Mouse (Mus musculus) testis, adult 2 months (tissue): ENCODE measurements around the gene Pim3. TPM values are rescaled to one million over a fixed set of nuclear protein-coding genes. Genes with fewer than 3 reads are reported as not detected.
A peak's percentile ranks its signal among the peaks of the same experiment; 100 is the strongest.

ENCODE experiments used
- H3K27ac ChIP-seq: fragments of 200-500 bp; 2 replicates; pipeline ENCODE4 v1.5.1; 2012; ENCODE audit warnings: low read depth, low read length; ENCODE audit not compliant: control insufficient read depth, insufficient read depth
- H3K27me3 ChIP-seq: fragments of 200-500 bp; 2 replicates; pipeline ENCODE4 v1.6.1; 2012; ENCODE audit warnings: mild to moderate bottlenecking, low read length, moderate library complexity; ENCODE audit not compliant: control insufficient read depth, insufficient read depth
- H3K36me3 ChIP-seq: fragments of 200-500 bp; 2 replicates; pipeline ENCODE4 v1.6.1; 2012; ENCODE audit warnings: mild to moderate bottlenecking, low read length; ENCODE audit not compliant: control insufficient read depth, insufficient read depth
- H3K4me1 ChIP-seq: fragments of 200-500 bp; 2 replicates; pipeline ENCODE4 v1.6.1; 2012; ENCODE audit warnings: low read length; ENCODE audit not compliant: control insufficient read depth, insufficient read depth
- H3K4me3 ChIP-seq: fragments of 200-500 bp; 2 replicates; pipeline ENCODE4 v1.5.1; 2012; ENCODE audit warnings: low read depth, mild to moderate bottlenecking, low read length, moderate library complexity, mixed read lengths; ENCODE audit not compliant: control insufficient read depth
- CTCF ChIP-seq: fragments of 200-500 bp; IDR thresholded peaks from 2 replicates; pipeline ENCODE4 v1.5.1; 2012; ENCODE audit warnings: low read depth, mild to moderate bottlenecking, inconsistent platforms, low read length, moderate library complexity; ENCODE audit not compliant: control insufficient read depth, insufficient read depth, insufficient replicate concordance
- POLR2A ChIP-seq: fragments of 200-500 bp; IDR thresholded peaks from 2 replicates; pipeline ENCODE4 v1.6.1; 2012; ENCODE audit warnings: low read depth, mild to moderate bottlenecking, inconsistent platforms, low read length, moderate library complexity; ENCODE audit not compliant: control insufficient read depth
- polyA plus RNA-seq: library from polyadenylated mRNA; depleted of rRNA; stranded (reverse); fragments of >200 nt; gene quantifications from 2 replicates; pipeline ENCODE4 v1.2.3, GENCODE M21; 2012

Gene Pim3
- polyA plus RNA-seq, 1 experiment = 13.2 TPM

GRCm38 (mm10) chr15:88867368-88868023 lies 5.5 kb downstream of the Pim3 start:
- TF ChIP-seq POLR2A (no peak), CTCF (no peak)
- Histone ChIP-seq H3K36me3 (peaks cover 3% of the 10 kb centered on the region), H3K27ac (peak overlapping the region; percentile 24; the same call in 1 of the 2 replicates), H3K27me3 (no peaks in the 10 kb centered on the region), H3K4me1 (peaks cover 32% of the 10 kb centered on the region), H3K4me3 (no peak overlapping the region)

GRCm38 (mm10) chr15:88868024-88868742 lies 6.2 kb downstream of the Pim3 start:
- no peak for TF ChIP-seq CTCF
- TF ChIP-seq POLR2A = no peak
- H3K4me3 ChIP-seq = peak overlapping the region; percentile 10; the same call in 1 of the 2 replicates
- H3K36me3 ChIP-seq = peaks cover 3% of the 10 kb centered on the region
- H3K4me1 ChIP-seq = peaks cover 32% of the 10 kb centered on the region
- peak overlapping the region; percentile 29; the same call in 1 of the 2 replicates for H3K27ac ChIP-seq
- H3K27me3 ChIP-seq = no peaks in the 10 kb centered on the region

DNA sequence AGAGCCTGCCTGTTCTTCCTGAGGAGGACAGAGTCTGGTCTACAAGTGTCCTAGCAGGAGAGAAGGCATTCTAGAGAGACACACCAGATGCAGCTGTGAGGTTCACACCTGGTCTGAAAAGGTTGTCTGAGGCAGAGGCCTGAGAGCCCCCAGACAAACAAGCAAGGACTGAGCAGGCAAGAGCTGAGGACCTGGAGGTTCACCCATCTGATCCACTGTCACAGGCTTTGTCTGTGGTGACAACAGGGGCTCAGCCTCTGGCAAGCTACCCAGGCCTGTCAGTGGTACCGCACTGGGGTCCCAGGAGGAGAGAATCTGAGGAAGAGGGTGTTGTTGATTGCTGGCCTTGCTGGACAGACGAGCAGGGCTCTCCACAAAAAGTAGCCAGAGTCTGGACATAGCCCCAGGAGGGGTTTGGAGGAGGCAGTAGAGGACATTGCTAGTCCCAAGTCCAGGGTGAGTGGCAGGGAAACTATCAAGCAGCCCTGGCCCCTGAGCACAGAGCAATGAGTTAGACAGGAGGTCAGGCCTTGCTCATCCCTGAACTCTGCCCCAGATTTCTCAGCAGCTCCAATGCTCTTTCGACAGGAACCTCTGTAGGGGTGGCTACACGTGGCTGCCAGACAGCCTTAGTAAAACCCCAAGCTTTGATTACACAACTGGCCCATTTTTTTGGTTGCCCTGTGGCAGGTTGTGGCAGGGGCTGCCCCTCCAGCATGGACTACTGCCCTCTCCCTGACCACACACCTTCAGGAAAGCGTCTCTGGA lies 8.6 kb downstream of the Pim3 start:
- TF ChIP-seq POLR2A = no peak
- TF ChIP-seq CTCF = no peak
- H3K4me3 ChIP-seq = no peak overlapping the region
- no peak overlapping the region; the same call in 1 of the 2 replicates for H3K27ac ChIP-seq
- H3K27me3 ChIP-seq = no peaks in the 10 kb centered on the region
- no peaks in the 10 kb centered on the region for H3K36me3 ChIP-seq
- peaks cover 20% of the 10 kb centered on the region for H3K4me1 ChIP-seq

- TF ChIP-seq CTCF (no peak), POLR2A (no peak)
- Histone ChIP-seq H3K4me3 (no peak overlapping the region), H3K36me3 (no peaks in the 10 kb centered on the region), H3K27me3 (no peaks in the 10 kb centered on the region), H3K4me1 (peaks cover 11% of the 10 kb centered on the region), H3K27ac (no peak overlapping the region)
Observed at GRCm38 (mm10) chr15:88874061-88874460, 12.1 kb downstream of the Pim3 start.

- Histone ChIP-seq H3K4me3 (no peak overlapping the region), H3K27ac (no peak overlapping the region), H3K4me1 (peaks cover 11% of the 10 kb centered on the region), H3K27me3 (no peaks in the 10 kb centered on the region), H3K36me3 (no peaks in the 10 kb centered on the region)
- no peak for TF ChIP-seq POLR2A
Observed at GRCm38 (mm10) chr15:88874477-88874876, 12.5 kb downstream of the Pim3 start.

DNA sequence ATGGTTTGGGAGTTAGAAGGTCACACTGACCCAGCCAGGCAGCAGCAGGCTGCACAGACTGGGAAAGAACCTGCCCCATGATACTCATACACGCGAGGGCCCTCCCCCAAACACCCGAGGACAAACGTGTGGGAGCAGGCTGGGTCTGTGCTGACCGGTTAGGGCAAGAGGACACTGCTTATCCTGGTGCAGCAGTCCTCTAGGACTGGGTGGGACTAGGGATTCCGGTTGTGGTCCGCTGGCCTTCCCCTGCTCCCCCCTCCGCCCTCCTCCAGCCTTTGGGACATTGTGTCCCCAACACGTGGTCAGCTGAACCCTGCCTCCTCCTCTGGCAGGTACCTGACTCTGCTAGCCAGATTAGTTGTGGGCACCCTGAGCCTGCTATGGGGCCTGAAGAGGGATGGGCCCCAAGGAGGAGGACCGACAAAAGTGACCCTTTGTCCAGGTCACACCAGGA lies 13.7 kb downstream of the Pim3 start:
- H3K36me3 ChIP-seq = no peaks in the 10 kb centered on the region
- peaks cover 11% of the 10 kb centered on the region for H3K4me1 ChIP-seq
- no peak overlapping the region for H3K4me3 ChIP-seq
- no peaks in the 10 kb centered on the region for H3K27me3 ChIP-seq
- TF ChIP-seq POLR2A (no peak), CTCF (no peak)
- peak overlapping the region; percentile 27; the same call in 1 of the 2 replicates for H3K27ac ChIP-seq

GRCm38 (mm10) chr15:88876155-88877020 lies 14.4 kb downstream of the Pim3 start:
- TF ChIP-seq POLR2A = no peak
- TF ChIP-seq CTCF = peak; percentile 87
- Histone ChIP-seq H3K27ac (peak overlapping the region; percentile 75), H3K4me3 (peak overlapping the region; percentile 47)

More at GRCm38 (mm10) chr15:88876155-88877020, 14.4 kb downstream of the Pim3 start:
- Histone ChIP-seq H3K36me3 (no peaks in the 10 kb centered on the region), H3K27me3 (no peaks in the 10 kb centered on the region), H3K4me1 (peaks cover 13% of the 10 kb centered on the region)
